Mouse (Mus musculus) heart, embryonic 12.5 days (tissue): ENCODE results near the gene Gm17409. TPM values are rescaled to one million over a fixed set of nuclear protein-coding genes. Genes with fewer than 3 reads are reported as not detected.

ENCODE experiments used
- ATAC-seq: fragments of 200-750 bp; cut with Nextera tagmentation; 2 replicates; pipeline ENCODE4 v1.8.0; 2017; ENCODE audit warnings: moderate TSS enrichment, moderate library complexity; ENCODE audit not compliant: insufficient number of reproducible peaks, low FRiP score
- H3K27ac ChIP-seq: fragments of 300-500 bp; sonication (generic); 2 replicates; pipeline ENCODE4 v1.5.1; 2016; ENCODE audit warnings: mild to moderate bottlenecking, moderate library complexity; ENCODE audit not compliant: poor library complexity, severe bottlenecking
- H3K27me3 ChIP-seq: fragments of 300-500 bp; sonication (generic); replicated peaks from 2 replicates; pipeline ENCODE4 v1.6.1; 2016; ENCODE audit warnings: mild to moderate bottlenecking, moderate library complexity
- H3K36me3 ChIP-seq: fragments of 300-500 bp; sonication (generic); 2 replicates; pipeline ENCODE4 v1.6.1; 2016; ENCODE audit warnings: mild to moderate bottlenecking, moderate library complexity
- H3K4me1 ChIP-seq: fragments of 300-500 bp; sonication (generic); replicated peaks from 2 replicates; pipeline ENCODE4 v1.6.1; 2016; ENCODE audit warnings: mild to moderate bottlenecking
- H3K4me2 ChIP-seq: fragments of 300-500 bp; sonication (generic); 2 replicates; pipeline ENCODE4 v1.6.1; 2016; ENCODE audit warnings: mild to moderate bottlenecking, moderate library complexity
- H3K4me3 ChIP-seq: fragments of 300-500 bp; sonication (generic); 2 replicates; pipeline ENCODE4 v1.5.1; 2016; ENCODE audit warnings: mild to moderate bottlenecking
- H3K9ac ChIP-seq: fragments of 300-500 bp; sonication (generic); 2 replicates; pipeline ENCODE4 v1.6.1; 2016; ENCODE audit warnings: mild to moderate bottlenecking, moderate library complexity
- H3K9me3 ChIP-seq: fragments of 300-500 bp; sonication (generic); replicated peaks from 2 replicates; pipeline ENCODE4 v1.6.1; 2016; ENCODE audit warnings: mild to moderate bottlenecking, moderate library complexity
- WGBS: fragments of 180-500 bp; shearing (Covaris S2); methylation state at CpG from one replicate; pipeline ENCODE4 v1.1.7; 2016; 5-methylcytosine and 5-hydroxymethylcytosine counted together
- polyA plus RNA-seq: library from polyadenylated mRNA; unstranded; fragments of >200 nt; fragmentation: Nextera tagmentation; extraction: Ambion mirVana; gene quantifications from 2 replicates; pipeline ENCODE4 v1.2.1, GENCODE M21; 2016

Gm17409 gene
- polyA plus RNA-seq, 1 experiment from 2014 or later = not detected

- Histone ChIP-seq H3K27me3 (no peaks in the 10 kb centered on the region), H3K4me2 (no peak overlapping the region), H3K9me3 (no peaks in the 10 kb centered on the region; the same call in 1 of the 2 replicates), H3K27ac (no peak overlapping the region), H3K4me3 (no peak overlapping the region), H3K9ac (no peak overlapping the region), H3K4me1 (no peaks in the 10 kb centered on the region; the same call in 1 of the 2 replicates), H3K36me3 (peaks cover 69% of the 10 kb centered on the region)
- ATAC-seq = no peak
- WGBS = 88% methylated on average over 8 of the region's 8 CpGs
Measured at GRCm38 (mm10) chr2:58456843-58457487, 13.0 kb upstream of the Gm17409 start.

GRCm38 (mm10) chr2:58457488-58457865, 12.4 kb upstream of the Gm17409 start:
- no peak overlapping the region for H3K27ac ChIP-seq
- no peaks in the 10 kb centered on the region; the same call in 1 of the 2 replicates for H3K4me1 ChIP-seq
- ATAC-seq = no peak
- WGBS = 89% methylated on average over 5 of the region's 5 CpGs
- no peak overlapping the region for H3K9ac ChIP-seq
- H3K4me2 ChIP-seq = no peak overlapping the region
- H3K4me3 ChIP-seq = no peak overlapping the region
- no peaks in the 10 kb centered on the region; the same call in 1 of the 2 replicates for H3K9me3 ChIP-seq
- H3K36me3 ChIP-seq = peaks cover 74% of the 10 kb centered on the region
- no peaks in the 10 kb centered on the region for H3K27me3 ChIP-seq

DNA sequence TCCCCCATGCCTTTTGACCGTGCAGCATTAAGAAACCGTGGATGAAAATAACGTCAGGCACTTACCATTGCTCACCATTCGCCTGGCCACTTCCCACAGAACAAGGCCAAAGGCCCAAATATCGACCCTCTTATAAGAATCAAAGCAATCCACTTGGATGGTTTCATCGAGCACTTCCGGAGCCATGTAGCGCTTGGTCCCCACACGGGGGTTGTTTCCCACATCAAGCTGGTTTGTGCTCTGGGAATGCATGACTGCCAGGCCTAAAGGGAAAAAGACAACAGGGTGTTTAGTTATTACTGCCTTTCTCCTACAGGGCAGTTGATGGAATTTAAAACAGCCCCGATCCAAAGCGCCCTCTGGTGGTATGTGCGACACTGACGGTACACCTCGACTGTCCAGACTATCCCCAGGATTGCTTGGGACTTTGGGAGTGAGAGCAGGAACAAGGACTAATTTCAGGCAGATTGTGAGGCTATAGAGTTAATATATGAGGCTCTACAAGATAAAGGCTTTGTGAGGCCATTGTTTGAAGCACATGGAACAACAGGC, 11.0 kb upstream of the Gm17409 start:
- Histone ChIP-seq H3K27ac (no peak overlapping the region), H3K36me3 (peaks cover 77% of the 10 kb centered on the region), H3K4me3 (no peak overlapping the region), H3K4me1 (no peaks in the 10 kb centered on the region; the same call in 1 of the 2 replicates), H3K27me3 (no peaks in the 10 kb centered on the region), H3K9me3 (no peaks in the 10 kb centered on the region; the same call in 1 of the 2 replicates), H3K9ac (no peak overlapping the region), H3K4me2 (no peak overlapping the region)
- 82% methylated on average over 14 of the region's 14 CpGs for WGBS
- ATAC-seq = no peak

GRCm38 (mm10) chr2:58470290-58470689, 374 bp downstream of the Gm17409 start:
- no peak for ATAC-seq
- H3K9me3 ChIP-seq = 0 out of 2 replicates have a peak, but pooled peaks cover 3% of the 10 kb centered on the region
- H3K4me3 ChIP-seq = no peak overlapping the region
- no peak overlapping the region for H3K27ac ChIP-seq
- WGBS = 88% methylated on average over 7 of the region's 7 CpGs
- no peak overlapping the region for H3K9ac ChIP-seq
- peaks cover 88% of the 10 kb centered on the region for H3K36me3 ChIP-seq
- no peaks in the 10 kb centered on the region for H3K27me3 ChIP-seq
- H3K4me2 ChIP-seq = no peak overlapping the region
- no peaks in the 10 kb centered on the region for H3K4me1 ChIP-seq

DNA sequence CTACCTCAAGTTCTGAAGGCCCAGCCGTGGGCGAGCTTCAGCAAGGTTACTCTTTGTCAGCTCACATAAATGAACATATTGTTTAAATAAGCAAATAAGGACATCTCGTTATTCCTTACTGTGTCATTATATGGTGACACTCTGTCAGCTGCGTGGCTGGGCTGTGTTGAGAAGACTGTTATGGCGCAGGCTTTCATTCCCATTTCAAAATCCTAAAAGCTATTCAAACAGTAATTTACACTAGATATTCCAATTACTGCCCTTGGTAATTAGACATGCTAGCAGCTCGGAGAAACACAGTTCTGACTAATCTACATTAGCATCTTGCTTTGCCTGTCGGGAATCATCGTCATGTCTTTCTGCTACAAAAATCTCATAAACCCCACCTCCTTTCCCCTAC, 5.7 kb downstream of the Gm17409 start:
- Histone ChIP-seq H3K4me2 (no peak overlapping the region), H3K27ac (no peak overlapping the region), H3K36me3 (peaks cover 67% of the 10 kb centered on the region), H3K4me1 (no peaks in the 10 kb centered on the region), H3K27me3 (no peaks in the 10 kb centered on the region), H3K4me3 (no peak overlapping the region), H3K9me3 (no peaks in the 10 kb centered on the region), H3K9ac (no peak overlapping the region)
- WGBS = 89% methylated on average over 8 of the region's 8 CpGs
- ATAC-seq = no peak

- no peak overlapping the region for H3K9ac ChIP-seq
- peaks cover 11% of the 10 kb centered on the region for H3K4me1 ChIP-seq
- H3K4me2 ChIP-seq = no peak overlapping the region
- no peak overlapping the region for H3K27ac ChIP-seq
- H3K36me3 ChIP-seq = peaks cover 53% of the 10 kb centered on the region
- no peaks in the 10 kb centered on the region for H3K9me3 ChIP-seq
- no peak for ATAC-seq
- H3K4me3 ChIP-seq = no peak overlapping the region
- 55% methylated on average over 12 of the region's 12 CpGs for WGBS
- no peaks in the 10 kb centered on the region for H3K27me3 ChIP-seq
Measured at GRCm38 (mm10) chr2:58476956-58477715, 7.2 kb downstream of the Gm17409 start.

DNA sequence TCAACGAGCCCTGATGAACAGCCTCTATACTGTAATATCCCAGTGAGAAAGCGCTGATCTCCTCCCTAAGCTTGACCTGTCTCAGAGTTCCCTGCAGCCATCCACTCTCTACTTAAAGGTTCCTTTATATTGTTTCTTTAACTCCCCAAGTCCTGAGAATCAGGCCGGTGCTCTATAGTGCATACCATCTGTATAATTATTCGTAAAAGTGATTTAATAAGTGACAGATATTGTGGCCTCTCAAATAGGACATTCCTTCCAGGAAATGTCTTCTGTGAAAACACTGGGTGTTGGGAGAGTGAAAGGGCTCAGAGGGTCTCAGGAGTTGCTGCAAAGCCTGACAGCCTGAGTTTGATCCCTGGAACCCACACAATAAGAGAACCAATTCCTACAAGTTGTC, 8.2 kb downstream of the Gm17409 start:
- no peak overlapping the region for H3K4me3 ChIP-seq
- no peaks in the 10 kb centered on the region for H3K9me3 ChIP-seq
- H3K4me2 ChIP-seq = no peak overlapping the region
- H3K27ac ChIP-seq = no peak overlapping the region
- H3K27me3 ChIP-seq = no peaks in the 10 kb centered on the region
- WGBS = 81% methylated on average over 4 of the region's 4 CpGs
- H3K4me1 ChIP-seq = peaks cover 11% of the 10 kb centered on the region
- ATAC-seq = no peak
- H3K9ac ChIP-seq = no peak overlapping the region
- H3K36me3 ChIP-seq = peaks cover 43% of the 10 kb centered on the region

DNA sequence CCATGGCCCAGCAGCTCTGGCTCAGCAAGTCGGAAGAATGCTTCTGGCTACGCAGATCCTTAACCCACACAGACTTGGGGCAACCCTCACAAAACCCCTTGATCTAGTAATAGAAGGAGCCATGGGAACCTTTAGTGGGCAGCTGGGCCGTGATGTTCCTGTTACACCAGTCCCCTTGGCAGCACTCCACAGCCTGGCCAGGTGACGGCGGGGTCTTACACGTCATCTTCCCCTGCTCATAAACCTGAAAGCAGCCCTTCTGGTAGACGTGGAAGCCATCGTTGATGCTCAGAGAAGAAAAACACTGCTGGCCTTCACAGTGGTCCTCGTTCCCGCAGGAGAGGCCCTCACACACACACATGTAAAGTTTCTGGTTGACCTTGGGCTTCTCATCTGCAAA, 9.6 kb downstream of the Gm17409 start:
- Histone ChIP-seq H3K4me3 (no peak overlapping the region), H3K9ac (no peak overlapping the region), H3K27me3 (no peaks in the 10 kb centered on the region), H3K27ac (no peak overlapping the region), H3K4me2 (no peak overlapping the region), H3K36me3 (peaks cover 33% of the 10 kb centered on the region), H3K9me3 (no peaks in the 10 kb centered on the region), H3K4me1 (peaks cover 20% of the 10 kb centered on the region)
- ATAC-seq = no peak
- 83% methylated on average over 10 of the region's 10 CpGs for WGBS

DNA sequence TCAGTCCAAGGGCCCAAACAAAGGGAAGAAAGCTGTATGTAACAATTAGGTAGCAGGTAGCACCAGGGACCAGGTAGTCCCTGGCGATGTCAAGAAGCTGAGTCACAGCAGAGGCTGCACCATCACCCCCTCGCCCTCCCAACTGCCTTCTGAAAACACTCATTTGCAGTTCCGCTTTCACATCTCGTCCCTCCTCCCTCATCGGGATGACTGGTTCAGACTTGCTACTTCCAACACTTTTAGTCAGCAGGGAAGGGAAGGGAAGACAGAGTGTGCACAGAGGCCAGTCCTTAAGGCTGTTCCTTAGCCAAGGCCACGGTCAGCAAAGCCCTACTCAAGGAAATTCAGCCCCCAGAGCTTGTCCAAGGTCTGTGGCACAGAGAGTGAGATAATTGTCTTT, 10.8 kb downstream of the Gm17409 start:
- H3K4me2 ChIP-seq = no peak overlapping the region
- H3K27me3 ChIP-seq = no peaks in the 10 kb centered on the region
- ATAC-seq = no peak
- H3K4me3 ChIP-seq = no peak overlapping the region
- H3K9ac ChIP-seq = no peak overlapping the region
- 62% methylated on average over 6 of the region's 6 CpGs for WGBS
- H3K4me1 ChIP-seq = peaks cover 31% of the 10 kb centered on the region
- H3K36me3 ChIP-seq = peaks cover 28% of the 10 kb centered on the region
- H3K27ac ChIP-seq = no peak overlapping the region
- no peaks in the 10 kb centered on the region for H3K9me3 ChIP-seq

DNA sequence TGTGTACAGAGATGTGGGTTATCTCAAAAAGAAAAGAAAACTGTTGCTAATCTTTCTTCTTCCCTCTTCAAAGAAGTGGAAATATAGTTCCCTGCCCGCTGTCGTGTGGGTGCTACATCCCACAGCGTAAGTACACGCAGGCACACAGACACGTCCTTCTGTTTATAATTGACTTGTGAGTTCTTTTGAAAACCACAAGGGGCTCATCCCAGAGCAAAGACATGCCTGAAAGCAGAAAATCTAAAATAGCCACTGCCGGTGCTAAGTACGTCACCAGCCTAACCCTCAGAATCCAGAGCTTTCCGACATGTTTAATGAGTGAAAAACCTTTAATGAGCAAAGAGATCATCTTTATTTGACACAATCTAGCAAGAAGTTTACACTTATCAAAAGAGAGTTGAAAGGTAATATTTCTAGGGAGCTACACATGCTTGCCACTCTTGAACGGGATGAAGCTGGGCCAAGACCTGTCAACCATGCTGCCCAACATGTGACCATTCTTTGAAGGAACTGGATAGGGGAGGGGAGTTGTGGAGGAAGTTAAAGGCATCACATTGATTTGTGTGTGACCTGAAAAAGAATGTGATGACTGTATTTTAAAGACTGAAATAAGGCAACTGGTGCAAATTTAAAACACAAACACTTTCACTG, 11.7 kb downstream of the Gm17409 start:
- H3K4me3 ChIP-seq = no peak overlapping the region
- ATAC-seq = no peak
- peaks cover 39% of the 10 kb centered on the region for H3K4me1 ChIP-seq
- H3K27ac ChIP-seq = 0 out of 2 replicates have a peak overlapping the region, but pooled peaks have one; percentile 21
- no peak overlapping the region for H3K4me2 ChIP-seq
- H3K9me3 ChIP-seq = no peaks in the 10 kb centered on the region
- WGBS = 63% methylated on average over 9 of the region's 9 CpGs
- peaks cover 20% of the 10 kb centered on the region for H3K36me3 ChIP-seq
- no peak overlapping the region for H3K9ac ChIP-seq
- H3K27me3 ChIP-seq = no peaks in the 10 kb centered on the region
